Mouse (Mus musculus) G1E-ER4 (cell line): ENCODE measurements around the gene Ugt1a5. TPM values are rescaled to one million over a fixed set of nuclear protein-coding genes. Genes with fewer than 3 reads are reported as not detected.

Experiments
- GATA1 ChIP-seq: IDR thresholded peaks from one replicate; pipeline ENCODE4 v1.8.0; 2012; ENCODE audit warnings: low read length, inconsistent platforms
- polyA plus RNA-seq: library from polyadenylated mRNA; stranded (reverse); fragments of >175 nt; gene quantifications from 2 replicates; pipeline ENCODE4 v1.2.3, GENCODE M21; 2012

The Ugt1a5 gene
- polyA plus RNA-seq, 1 experiment = not detected

- no peak for TF ChIP-seq GATA1
These were observed 59.9 kb downstream of the Ugt1a5 start for GRCm38 (mm10) chr1:88225741-88226140.

- TF ChIP-seq GATA1 = no peak
These were observed 61.0 kb downstream of the Ugt1a5 start, which contains the start of gene Mroh2a for GRCm38 (mm10) chr1:88226670-88227379. Gene Mroh2a (plus strand): TSS chr1:88226986.

- TF ChIP-seq GATA1 = no peak
These were observed 61.7 kb downstream of the Ugt1a5 start for GRCm38 (mm10) chr1:88227482-88227881.

GRCm38 (mm10) chr1:88228121-88228520, 62.3 kb downstream of the Ugt1a5 start:
- no peak for TF ChIP-seq GATA1

GRCm38 (mm10) chr1:88229566-88229965, 63.8 kb downstream of the Ugt1a5 start:
- TF ChIP-seq GATA1 = no peak

GRCm38 (mm10) chr1:88229986-88230385, 64.2 kb downstream of the Ugt1a5 start:
- TF ChIP-seq GATA1 = no peak

GRCm38 (mm10) chr1:88230421-88230820, 64.6 kb downstream of the Ugt1a5 start:
- TF ChIP-seq GATA1 = no peak

GRCm38 (mm10) chr1:88230981-88231802, 65.4 kb downstream of the Ugt1a5 start:
- no peak for TF ChIP-seq GATA1

GRCm38 (mm10) chr1:88231803-88232499, 66.1 kb downstream of the Ugt1a5 start:
- no peak for TF ChIP-seq GATA1

GRCm38 (mm10) chr1:88232664-88233380, 67.0 kb downstream of the Ugt1a5 start:
- TF ChIP-seq GATA1 = no peak

- TF ChIP-seq GATA1 = no peak
These were observed 67.8 kb downstream of the Ugt1a5 start for GRCm38 (mm10) chr1:88233421-88234247.

- TF ChIP-seq GATA1 = no peak
These were observed 68.4 kb downstream of the Ugt1a5 start for GRCm38 (mm10) chr1:88234248-88234610.

- TF ChIP-seq GATA1 = no peak
These were observed 68.8 kb downstream of the Ugt1a5 start for GRCm38 (mm10) chr1:88234646-88235045.

- no peak for TF ChIP-seq GATA1
These were observed 69.5 kb downstream of the Ugt1a5 start for GRCm38 (mm10) chr1:88235046-88235893.
